23 mouse cellular contexts compared by ENCODE assay signal in the genomic region with DNA sequence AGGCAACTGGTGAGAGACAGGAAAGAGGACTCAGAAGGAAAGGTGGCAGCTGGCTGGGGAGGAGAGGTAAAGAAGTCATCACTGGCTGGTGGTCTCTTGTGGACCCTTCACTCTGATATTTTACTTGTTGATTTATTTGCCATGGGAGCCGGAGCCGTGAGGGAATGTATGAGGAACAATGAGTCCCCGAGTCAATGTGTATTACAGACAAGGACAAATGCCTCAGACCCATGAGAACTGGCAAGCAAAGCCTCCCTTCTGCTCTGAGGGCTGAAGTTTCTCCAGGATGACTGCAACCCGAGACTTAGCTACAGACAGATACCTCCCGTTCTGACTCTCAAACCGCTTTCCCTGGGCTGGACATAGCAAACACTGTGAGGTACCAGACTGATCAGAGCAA. TPM values are rescaled to one million over a fixed set of nuclear protein-coding genes. Genes with fewer than 3 reads are reported as not detected.
DNase-seq lines count a peak whose midpoint lies in the region; TF ChIP-seq lines count a peak whose summit lies in the region.
"Had no signal": no experiment of that assay in that cellular context is flagged by ENCODE, and none has a peak within 500 bp of the region (broad histone marks: within the 10 kb centered on the region; RNA-seq: fewer than 3 reads in every experiment).

No protein-coding gene starts in this region.

- H3K4me1 ChIP-seq in testis, adult 2 months (ENCODE audit: control insufficient read depth, insufficient read depth, low read length) = peaks cover 18% of the 10 kb centered on the region

- H3K27me3 ChIP-seq in testis, adult 2 months (ENCODE audit: control insufficient read depth, insufficient read depth, low read length) = no peaks in the 10 kb centered on the region

- no peak overlapping the region for H3K4me3 ChIP-seq in testis, adult 2 months (ENCODE audit: control insufficient read depth, low read depth, low read length)

- DNase-seq in adrenal gland, adult (ENCODE audit: inconsistent age in 2 of 2, low spot score in 1 of 2) = peak; percentile 62 to 66
- DNase-seq in adrenal gland, adult 18-20 months (ENCODE audit: low spot score in 2 of 2) = no peak
- peak; percentile 11 for DNase-seq in adrenal gland, postnatal 14 days
- no peak for DNase-seq in adrenal gland, postnatal 10 days
- no peak for DNase-seq in testis, postnatal 10 days (ENCODE audit: low spot score)
- DNase-seq: adrenal gland, postnatal 25 days; adrenal gland, postnatal 36 days; B cell, adult 2 months; cerebellum, adult 11 months; cerebellum, adult 11-12 months; cerebellum, adult 18-20 months; cerebellum, adult 2 months; cerebellum, adult 8-10 months; cerebellum, adult 9-10 months; cerebellum, adult 9-11 months had no signal

- H3K36me3 ChIP-seq in testis, adult 2 months (ENCODE audit: control insufficient read depth, insufficient read depth, low read length) = no peaks in the 10 kb centered on the region
- H3K36me3 ChIP-seq: G1E had no signal

- peak overlapping the region; percentile 59; the same call in 1 of the 2 replicates for H3K27ac ChIP-seq in testis, adult 2 months (ENCODE audit: control insufficient read depth, insufficient read depth, low read depth, low read length)

- no peak for TF ChIP-seq POLR2A in testis, adult 2 months (IDR thresholded peaks at IDR 0.05; ENCODE audit: control insufficient read depth, low read depth, low read length)

- TF ChIP-seq CTCF in testis, adult 2 months (IDR thresholded peaks at IDR 0.05; ENCODE audit: control insufficient read depth, insufficient read depth, insufficient replicate concordance, low read depth, low read length) = no peak

RNA-seq across cellular contexts. Expression of gene Mmd2, which starts 7.7 kb away (rescaled TPM):
- 10 to 100 TPM; 46.2 to 55.8 TPM for total RNA-seq in adrenal gland, adult 18-20 months (2021)
- 39.2 and 59.5 TPM in 2 replicates for total RNA-seq in adrenal gland, postnatal 14 days (2021)
- total RNA-seq in adrenal gland, postnatal 10 days (2021) = 10 to 100 TPM; 46.5 to 54.0 TPM
- 19.6 and 25.6 TPM in 2 replicates for polyA plus RNA-seq in testis, adult 2 months (2012; rRNA removed)
- total RNA-seq: CH12.LX, MEL had no signal
- polyA plus RNA-seq: activated CD4-positive, CD25-positive, alpha-beta regulatory T cell, adult 4 months; C2C12; CD4-positive, CD25-positive, alpha-beta regulatory T cell, adult 4 months; G1E; Patski had no signal

RNA-seq across cellular contexts. Expression of gene Wipi2, which starts 11.2 kb away (rescaled TPM):
- total RNA-seq in adrenal gland, adult 18-20 months (2021) = 100 to 1,000 TPM; 104 TPM
- total RNA-seq in adrenal gland, postnatal 14 days (2021) = 98.5 and 109 TPM in 2 replicates
- 100 to 1,000 TPM in 1 of 2 experiments, 10 to 100 TPM in 1; 93.6 to 102 TPM for total RNA-seq in adrenal gland, postnatal 10 days (2021)
- polyA plus RNA-seq in testis, adult 2 months (2012; rRNA removed) = 60.6 and 61.0 TPM in 2 replicates

Comparison
In these comparisons a context has a peak if more than half of its experiments do, and no peak if none do; other contexts are left out.
1. DNase-seq: peak in adrenal gland, adult (2 of 2) and adrenal gland, postnatal 14 days (single experiment); none in adrenal gland, adult 18-20 months (0 of 2), adrenal gland, postnatal 10 days (single experiment) and testis, postnatal 10 days (single experiment).